Mouse (Mus musculus) testis, adult 2 months (tissue): ENCODE results near the gene Fabp1.

Experiments used
- CTCF ChIP-seq: fragments of 200-500 bp; IDR thresholded peaks from 2 replicates; pipeline ENCODE4 v1.5.1; 2012; ENCODE audit warnings: low read depth, mild to moderate bottlenecking, inconsistent platforms, low read length, moderate library complexity; ENCODE audit not compliant: control insufficient read depth, insufficient read depth, insufficient replicate concordance
- POLR2A ChIP-seq: fragments of 200-500 bp; IDR thresholded peaks from 2 replicates; pipeline ENCODE4 v1.6.1; 2012; ENCODE audit warnings: low read depth, mild to moderate bottlenecking, inconsistent platforms, low read length, moderate library complexity; ENCODE audit not compliant: control insufficient read depth

GRCm38 (mm10) chr6:71161290-71161689 lies 38.3 kb upstream of the Fabp1 start:
- TF ChIP-seq CTCF = no peak
- no peak for TF ChIP-seq POLR2A
